Mouse (Mus musculus) kidney, adult 2 months (tissue): ENCODE measurements at regions not wholly inside any gene's neighbourhood (a gene's known extent, or its start where the extent isn't known, plus 50 kb on each side); places are given as distances from the start of the nearest gene placed in this dataset.

ENCODE experiments used
- CTCF ChIP-seq: fragments of 200-500 bp; conservative IDR thresholded peaks from 2 replicates; pipeline ENCODE4 v1.5.1; 2011; ENCODE audit warnings: low read depth, mild to moderate bottlenecking, control low read depth, low read length, moderate library complexity, mixed read lengths; ENCODE audit not compliant: insufficient read depth, insufficient read length
- POLR2A ChIP-seq: fragments of 200-500 bp; IDR thresholded peaks from one replicate; pipeline ENCODE4 v1.6.1; 2011; ENCODE audit warnings: low read depth, low read length, control low read depth

- TF ChIP-seq POLR2A (no peak), CTCF (no peak)
Measured at GRCm38 (mm10) chr8:126176305-126176704, 122.1 kb upstream of the Slc35f3 start.
